Mouse (Mus musculus) left cerebral cortex, adult 2 months (tissue): Measurements from ENCODE around the gene Tbc1d2. TPM values are rescaled to one million over a fixed set of nuclear protein-coding genes. Genes with fewer than 3 reads are reported as not detected.
"Not testable (repeated sequence)": the region's sequence is repeated elsewhere in the genome, so short reads cannot be mapped to it uniquely, and the experiment has no call there.

Source experiments
- DNase-seq, 2 experiments: peaks; one replicate each; pipeline ENCODE4 v3.0.0; 2021 to 2022; ENCODE audit warnings: low spot score in 2 of 2, mixed read lengths in 1 of 2; ENCODE audit errors: extremely low spot score in 1 of 2
- H3K27ac ChIP-seq: fragments of 200-600 bp; 2 replicates; pipeline ENCODE4 v1.8.1; 2022
- H3K4me3 ChIP-seq: fragments of 200-600 bp; 2 replicates; pipeline ENCODE4 v1.8.1; 2022
- CTCF ChIP-seq: fragments of 200-600 bp; IDR thresholded peaks from 2 replicates; pipeline ENCODE4 v1.8.1; 2022; ENCODE audit warnings: antibody characterized with exemption, mild to moderate bottlenecking, moderate library complexity
- intact Hi-C: fragments of 180-260 bp; cut with DNase I; formaldehyde crosslinking; loops from one replicate; pipeline ENCODE4 v1.15.1; 2025
- total RNA-seq, 2 experiments: library from RNA; stranded (reverse); gene quantifications; 2 replicates each; pipeline ENCODE4 v1.2.3; 2021

Gene Tbc1d2
- total RNA-seq, 2 experiments from 2014 or later: 3.4 to 4.8 TPM

DNA sequence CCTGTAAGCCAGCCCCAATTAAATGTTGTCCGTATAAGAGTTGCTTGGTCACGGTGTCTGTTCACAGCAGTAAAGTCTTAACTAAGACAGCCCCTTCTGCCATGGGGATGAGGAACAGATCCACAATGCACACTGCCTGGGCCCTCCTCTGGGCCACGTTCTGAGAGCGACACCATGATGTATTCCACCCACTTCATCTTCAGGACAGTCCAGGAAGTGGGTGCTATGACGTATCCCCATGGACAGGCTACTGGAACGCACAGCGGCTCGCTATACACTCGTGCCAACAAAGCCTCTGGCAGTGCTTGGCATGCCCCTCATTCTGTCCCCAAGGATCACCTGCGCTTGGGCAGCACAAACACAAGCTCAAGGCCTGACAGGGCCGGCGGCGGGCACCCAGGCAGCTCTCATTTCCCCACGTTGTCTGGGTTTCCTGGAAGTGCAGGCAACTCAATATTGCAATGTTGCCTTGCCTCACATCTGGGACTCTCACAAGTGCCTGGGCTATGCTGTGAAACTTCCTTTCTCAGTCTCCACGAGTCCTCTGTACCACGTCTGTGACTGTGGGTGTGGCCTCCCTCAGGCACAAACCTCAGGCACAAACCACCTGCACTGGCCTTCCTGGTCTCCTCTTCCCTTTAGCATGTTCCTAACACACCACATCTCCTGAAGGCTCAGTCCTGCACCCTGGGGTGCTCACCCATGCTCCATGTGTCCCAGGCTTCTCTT lies 14.1 kb downstream of the Tbc1d2 start:
- DNase-seq: no peak
- intact Hi-C loops: no loop called here
- no peak for TF ChIP-seq CTCF

GRCm38 (mm10) chr4:46634881-46635280 lies 15.1 kb downstream of the Tbc1d2 start:
- no peak for TF ChIP-seq CTCF
- H3K27ac ChIP-seq: peak overlapping the region; percentile 72
- H3K4me3 ChIP-seq: no peak overlapping the region
- intact Hi-C loops: no loop called here
- no peak for DNase-seq

More for the DNA sequence above, 14.1 kb downstream of the Tbc1d2 start:
- no peak overlapping the region for H3K4me3 ChIP-seq
- peak overlapping the region; percentile 72 for H3K27ac ChIP-seq

DNA sequence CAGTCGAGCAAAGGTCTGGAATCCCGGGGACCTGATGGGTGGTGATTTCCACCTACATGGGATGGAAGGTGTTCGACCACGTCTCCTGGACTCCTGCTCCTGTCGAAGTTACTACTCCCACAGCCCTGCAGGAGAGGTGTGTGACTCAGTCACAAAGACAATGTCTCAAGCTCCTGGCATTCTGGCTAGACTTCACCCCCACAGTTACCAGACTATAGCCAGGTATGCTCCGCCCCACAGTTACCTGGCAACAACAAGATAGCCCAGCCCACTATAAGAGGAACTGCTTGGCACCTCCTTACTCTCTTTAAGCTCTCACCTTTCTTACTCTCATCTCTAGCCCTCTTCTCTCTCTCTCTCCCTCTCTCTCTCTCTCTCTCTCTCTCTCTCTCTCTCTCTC lies 16.4 kb downstream of the Tbc1d2 start:
- H3K27ac ChIP-seq, DNase-seq, intact Hi-C loops, H3K4me3 ChIP-seq: not testable (repeated sequence)

DNA sequence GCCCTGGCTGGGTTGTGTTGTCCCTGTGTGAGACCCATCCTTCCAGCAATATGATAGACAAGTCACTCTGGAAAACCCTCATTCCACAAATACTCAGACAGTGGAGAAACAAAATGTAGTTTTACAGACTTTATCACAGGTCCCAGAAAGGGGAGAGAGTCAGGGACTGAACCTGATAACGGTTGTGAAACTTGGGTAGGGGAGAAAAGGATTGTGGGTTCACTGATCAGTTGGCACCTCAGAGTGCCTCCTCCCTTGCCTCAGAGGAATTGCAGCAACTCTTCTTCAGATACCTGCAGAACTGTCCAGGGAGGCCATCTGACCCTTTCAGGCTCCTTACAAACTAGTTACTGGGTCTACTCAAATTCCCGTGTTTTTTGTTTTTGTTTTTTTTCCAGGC lies 17.5 kb downstream of the Tbc1d2 start:
- intact Hi-C loops: no loop called here
- DNase-seq: no peak
- no peak overlapping the region for H3K4me3 ChIP-seq

DNA sequence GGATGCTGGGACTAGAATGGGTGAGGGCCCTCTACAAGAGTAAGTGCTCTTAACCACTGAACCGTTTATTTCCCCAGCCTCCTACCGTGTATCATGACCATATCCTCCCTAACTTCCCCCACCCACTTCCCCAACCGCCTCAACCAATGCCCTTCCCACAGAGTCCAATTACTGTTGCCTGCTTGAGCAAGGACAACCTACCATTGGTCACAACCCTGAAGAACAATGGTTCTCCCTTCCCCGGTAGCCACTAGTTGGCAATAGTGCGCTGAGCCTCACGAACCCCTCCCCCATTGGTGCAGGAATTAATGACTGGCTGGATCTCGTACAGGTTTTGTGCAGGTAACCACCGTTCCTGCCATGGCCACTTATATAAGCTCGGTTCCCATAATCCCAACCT lies 19.6 kb downstream of the Tbc1d2 start:
- no peak overlapping the region for H3K4me3 ChIP-seq
- no peak overlapping the region for H3K27ac ChIP-seq
- no peak for DNase-seq
- intact Hi-C loops: no loop called here
- TF ChIP-seq CTCF: peak; percentile 42

More for the DNA sequence above, 17.5 kb downstream of the Tbc1d2 start:
- no peak overlapping the region for H3K27ac ChIP-seq
- no peak for TF ChIP-seq CTCF

DNA sequence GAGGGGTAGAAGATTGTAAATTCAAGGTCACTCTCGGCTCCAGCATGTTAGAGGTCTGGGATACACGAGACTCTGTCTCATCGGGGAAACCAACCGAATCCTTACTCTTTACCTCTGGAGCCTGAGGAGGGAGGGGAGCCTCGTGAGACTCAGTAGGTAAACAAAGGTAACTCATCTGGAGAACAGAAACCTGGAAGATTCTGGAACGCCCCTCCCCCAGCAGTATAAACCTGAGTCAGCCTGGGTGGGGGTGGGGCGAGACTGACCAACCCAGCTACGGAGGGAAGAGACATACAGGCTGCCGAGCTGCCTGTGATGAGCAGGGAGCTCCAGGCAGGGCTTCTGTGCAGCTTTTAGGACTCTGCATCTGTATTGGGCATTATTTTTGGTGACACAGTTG lies 21.1 kb downstream of the Tbc1d2 start:
- intact Hi-C loops: no loop called here
- Histone ChIP-seq H3K27ac (no peak overlapping the region), H3K4me3 (no peak overlapping the region)
- no peak for DNase-seq
- no peak for TF ChIP-seq CTCF

DNA sequence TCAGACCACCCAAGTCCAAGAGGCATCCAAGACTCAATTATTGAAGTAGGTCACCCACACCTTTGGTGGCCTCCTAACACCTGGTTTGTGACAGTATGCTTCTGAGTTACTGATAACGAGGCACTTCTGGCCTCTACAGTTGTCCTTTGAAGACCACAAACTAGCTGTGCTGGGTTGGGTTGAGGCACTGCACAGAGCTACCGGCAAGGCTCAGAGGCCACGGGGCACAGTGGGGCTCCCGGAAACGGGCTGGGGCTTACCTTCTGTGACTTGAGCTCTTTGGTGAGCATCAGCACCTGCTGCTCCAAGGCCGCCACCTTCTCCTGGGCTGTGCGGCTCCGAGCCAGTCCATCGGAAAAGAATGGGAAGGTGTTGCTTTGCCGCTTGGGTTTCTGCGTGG lies 21.9 kb downstream of the Tbc1d2 start:
- intact Hi-C loops: no loop called here

DNA sequence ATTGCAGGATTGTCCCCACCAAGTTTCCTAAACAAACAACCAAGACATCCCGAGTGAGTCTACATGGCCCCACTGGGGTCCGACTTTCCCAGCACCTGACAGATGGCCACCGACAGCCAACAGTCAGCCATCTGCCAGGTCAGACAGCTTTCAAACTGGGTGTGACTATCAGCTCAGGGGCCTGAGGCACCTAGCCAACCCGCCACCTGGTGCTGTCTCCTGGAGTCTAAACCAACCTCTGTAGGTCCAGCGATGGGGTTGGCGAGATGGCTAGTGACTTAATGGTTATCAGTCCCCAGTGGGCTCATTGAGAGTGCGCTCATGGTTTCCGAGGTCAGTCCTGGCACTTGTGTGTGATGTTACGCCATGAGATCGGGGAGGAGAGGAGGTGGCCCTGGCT lies 24.9 kb downstream of the Tbc1d2 start:
- intact Hi-C loops: no loop called here
- H3K4me3 ChIP-seq: no peak overlapping the region
- no peak overlapping the region for H3K27ac ChIP-seq
- no peak for TF ChIP-seq CTCF
- no peak for DNase-seq

More for the DNA sequence above, 21.9 kb downstream of the Tbc1d2 start:
- Histone ChIP-seq H3K4me3 (no peak overlapping the region), H3K27ac (no peak overlapping the region)
- TF ChIP-seq CTCF: no peak
- DNase-seq: no peak

DNA sequence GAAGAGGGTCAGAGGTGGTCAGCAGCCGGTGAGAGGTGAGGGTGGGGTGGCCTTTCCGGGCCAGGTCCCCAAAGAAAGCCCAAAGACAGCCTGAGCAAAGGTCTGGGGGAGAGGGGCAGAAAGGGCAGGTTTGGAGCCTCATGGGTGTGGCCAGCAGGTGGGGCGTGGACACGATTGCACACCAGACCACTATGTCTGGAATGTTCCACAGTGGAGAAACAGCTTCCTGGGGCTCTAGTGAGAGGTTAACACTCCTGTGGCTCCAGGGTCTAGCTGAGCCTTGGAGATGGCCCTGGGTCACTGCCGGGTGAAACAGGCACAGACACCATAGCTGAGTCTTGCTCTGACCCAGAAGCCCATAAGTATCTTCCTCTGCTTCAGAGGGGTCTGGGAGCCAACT lies 27.0 kb downstream of the Tbc1d2 start:
- H3K27ac ChIP-seq: no peak overlapping the region
- intact Hi-C loops: no loop called here
- no peak for DNase-seq
- TF ChIP-seq CTCF: no peak
- H3K4me3 ChIP-seq: no peak overlapping the region

DNA sequence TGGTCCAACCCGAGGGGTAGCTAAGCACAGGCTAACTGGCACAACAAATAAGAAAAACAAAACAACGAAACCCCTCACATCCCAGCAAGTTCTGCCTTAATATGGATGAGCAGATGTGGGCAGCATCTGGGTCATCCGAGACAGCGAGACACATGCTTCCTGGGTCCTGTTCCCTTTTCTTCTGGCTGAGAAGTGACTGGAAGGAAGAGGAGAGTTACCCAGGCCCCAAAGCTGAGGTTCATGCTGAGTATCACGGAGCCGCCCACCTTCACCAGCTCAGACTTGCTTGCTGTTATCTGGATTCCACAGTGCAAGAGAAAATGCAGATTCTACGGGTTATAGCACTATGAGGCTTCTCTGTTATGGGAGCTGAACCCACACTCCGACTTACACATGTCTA lies 29.1 kb downstream of the Tbc1d2 start:
- no peak overlapping the region for H3K4me3 ChIP-seq
- no peak for DNase-seq
- no peak overlapping the region for H3K27ac ChIP-seq
- intact Hi-C loops: no loop called here
- TF ChIP-seq CTCF: no peak

DNA sequence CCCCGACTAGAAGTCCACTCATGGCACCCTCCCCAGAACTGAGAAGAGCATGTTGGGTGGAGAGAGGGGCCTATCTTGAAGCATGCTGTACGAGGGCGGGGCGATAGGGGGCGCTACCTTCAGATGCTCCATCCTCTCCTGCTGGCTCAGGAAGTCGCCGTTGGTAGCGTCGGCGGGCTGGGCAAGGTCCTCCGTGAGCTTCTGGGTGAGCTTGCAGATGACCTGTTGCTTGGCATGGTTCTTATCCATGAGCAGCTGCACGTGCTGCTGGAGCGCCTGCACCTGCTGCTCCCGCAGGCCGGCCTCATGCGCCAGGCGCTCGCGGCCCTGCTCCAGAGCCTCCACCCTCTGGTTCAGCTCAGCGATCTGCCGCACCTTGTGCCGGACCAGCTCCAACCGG lies 29.7 kb downstream of the Tbc1d2 start:
- no peak overlapping the region for H3K27ac ChIP-seq
- DNase-seq: no peak
- intact Hi-C loops: no loop called here
- H3K4me3 ChIP-seq: no peak overlapping the region
- TF ChIP-seq CTCF: peak; percentile 43

DNA sequence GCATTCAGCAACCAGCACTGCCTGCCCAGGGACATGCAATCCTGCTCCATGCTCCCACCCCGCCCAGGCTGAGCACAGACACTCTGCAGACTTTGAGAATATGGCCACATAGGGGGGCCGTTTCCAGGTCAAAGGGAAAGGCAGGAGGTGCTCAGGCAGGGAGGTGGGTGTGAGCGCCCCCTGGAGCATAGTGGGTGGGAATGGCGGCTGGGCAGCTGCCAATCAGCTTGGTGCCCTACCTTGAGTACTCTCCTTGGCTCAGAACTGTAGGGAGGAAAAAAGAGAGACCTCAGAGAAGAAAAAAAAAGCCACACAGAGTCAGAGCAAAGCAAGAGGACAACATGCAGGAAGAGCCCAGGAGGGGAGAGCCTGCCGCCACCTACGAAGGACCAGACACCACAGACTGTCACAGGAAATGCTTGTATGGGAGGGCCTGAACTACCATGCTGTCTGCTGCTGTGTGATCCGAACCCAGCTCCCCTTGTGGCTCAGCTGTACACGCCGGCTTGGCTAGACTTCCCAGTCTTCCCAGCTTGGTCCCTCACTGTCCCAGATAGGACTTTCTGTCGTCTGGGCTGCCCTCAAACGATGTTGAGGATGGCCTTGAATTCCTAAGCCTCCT lies 31.7 kb downstream of the Tbc1d2 start:
- intact Hi-C loops: no loop called here
- no peak for DNase-seq
- TF ChIP-seq CTCF: peak; percentile 24

DNA sequence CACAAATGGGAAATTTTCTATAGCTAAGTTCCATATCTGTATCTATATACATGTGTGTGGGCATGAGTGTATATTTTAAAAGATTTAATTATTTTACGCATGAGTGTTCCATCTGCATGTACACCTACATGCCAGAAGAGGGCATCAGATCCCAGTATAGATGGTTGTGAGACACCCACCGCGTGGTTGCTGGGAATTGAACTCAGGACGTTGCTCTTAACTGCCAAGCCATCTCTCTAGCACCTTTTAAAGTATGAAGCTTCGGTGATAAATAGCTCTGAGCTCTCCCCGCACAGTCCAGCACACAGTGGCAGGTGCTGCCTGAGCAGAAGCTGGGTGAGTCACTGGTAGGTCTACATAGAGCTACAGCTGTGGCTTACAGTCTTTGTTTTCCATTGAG lies 32.6 kb downstream of the Tbc1d2 start:
- Histone ChIP-seq H3K4me3 (no peak overlapping the region), H3K27ac (no peak overlapping the region)
- intact Hi-C loops: no loop called here
- peak; percentile 50 for TF ChIP-seq CTCF
- no peak for DNase-seq

More for the DNA sequence above, 31.7 kb downstream of the Tbc1d2 start:
- Histone ChIP-seq H3K27ac (no peak overlapping the region), H3K4me3 (no peak overlapping the region)
